Mouse (Mus musculus) CH12.LX (cell line): ENCODE data around the gene Sectm1a. TPM values are rescaled to one million over a fixed set of nuclear protein-coding genes. Genes with fewer than 3 reads are reported as not detected.
A peak's percentile ranks its signal among the peaks of the same experiment; 100 is the strongest.

Experiments used
- DNase-seq: peaks from one replicate; pipeline ENCODE4 v3.0.0-alpha.2; 2013; ENCODE audit errors: extremely low read depth
- H3K27ac ChIP-seq: 2 replicates; pipeline ENCODE4 v1.5.1; 2012; ENCODE audit warnings: low read depth, mild to moderate bottlenecking, control low read depth, moderate library complexity; ENCODE audit not compliant: insufficient read depth
- H3K27me3 ChIP-seq: replicated peaks from 2 replicates; pipeline ENCODE3; 2012; ENCODE audit warnings: inconsistent platforms
- H3K36me3 ChIP-seq, 2 experiments: replicated peaks in 1 of 2; 2 replicates each; pipeline versions ENCODE3 to v1.6.1; 2012; ENCODE audit warnings: inconsistent platforms in 1 of 2, low read length in 1 of 2, mild to moderate bottlenecking in 1 of 2, mixed read lengths in 1 of 2, moderate library complexity in 1 of 2; ENCODE audit not compliant: control insufficient read depth in 1 of 2, insufficient read depth in 1 of 2
- H3K4me1 ChIP-seq, 2 experiments: 2 replicates each; pipeline ENCODE4 v1.6.1; 2012; ENCODE audit warnings: inconsistent platforms in 1 of 2, moderate library complexity in 1 of 2; ENCODE audit not compliant: insufficient read depth in 2 of 2, control insufficient read depth in 1 of 2
- H3K4me2 ChIP-seq: 2 replicates; pipeline ENCODE4 v1.6.1; 2012; ENCODE audit warnings: low read depth, mild to moderate bottlenecking, control low read depth; ENCODE audit not compliant: poor library complexity, insufficient read depth, severe bottlenecking
- H3K4me3 ChIP-seq, 3 experiments: fragments of 150-350 bp in 1 of 3; sonication (generic) in 1 of 3; replicated peaks in 1 of 3; 2 replicates each; pipeline versions ENCODE3 to v1.5.1; 2011 to 2012; ENCODE audit warnings: low read depth in 2 of 3, low read length in 2 of 3, mild to moderate bottlenecking in 2 of 3, moderate library complexity in 2 of 3, control low read depth in 1 of 3, improper control_type of control experiment in 1 of 3, inconsistent platforms in 1 of 3, mixed read lengths in 1 of 3; ENCODE audit not compliant: poor library complexity in 1 of 3
- H3K79me2 ChIP-seq: replicated peaks from 2 replicates; pipeline ENCODE4 v1.6.1; 2012; ENCODE audit warnings: mild to moderate bottlenecking, moderate library complexity; ENCODE audit not compliant: control insufficient read depth, poor library complexity, insufficient read depth, severe bottlenecking; ENCODE audit errors: extremely low read depth
- H3K9ac ChIP-seq: 2 replicates; pipeline ENCODE4 v1.6.1; 2012; ENCODE audit warnings: low read depth, mild to moderate bottlenecking, control low read depth, moderate library complexity; ENCODE audit not compliant: insufficient read depth
- H3K9me3 ChIP-seq: replicated peaks from 2 replicates; pipeline ENCODE3; 2012; ENCODE audit warnings: low read length, inconsistent platforms, mixed read lengths
- BHLHE40 ChIP-seq: IDR thresholded peaks from 2 replicates; pipeline ENCODE4 v1.6.1; 2011; ENCODE audit warnings: mild to moderate bottlenecking, low read depth, low read length, improper control_type of control experiment
- CTCF ChIP-seq, 2 experiments: IDR thresholded peaks in 1 of 2; conservative IDR thresholded peaks in 1 of 2; 2 replicates each; pipeline ENCODE4 v1.5.1; 2011 to 2012; ENCODE audit warnings: low read depth in 2 of 2, low read length in 2 of 2, improper control_type of control experiment in 1 of 2, inconsistent platforms in 1 of 2, mild to moderate bottlenecking in 1 of 2, moderate library complexity in 1 of 2
- E2F4 ChIP-seq: IDR thresholded peaks from 2 replicates; pipeline ENCODE4 v1.6.1; 2011; ENCODE audit warnings: low read depth, low read length, improper control_type of control experiment; ENCODE audit not compliant: insufficient replicate concordance
- ELF1 ChIP-seq: IDR thresholded peaks from 2 replicates; pipeline ENCODE4 v1.6.1; 2014; ENCODE audit warnings: low read depth, mild to moderate bottlenecking, inconsistent platforms, low read length, improper control_type of control experiment
- MAFK ChIP-seq: IDR thresholded peaks from 2 replicates; pipeline ENCODE4 v1.6.1; 2011; ENCODE audit warnings: low read length, improper control_type of control experiment; ENCODE audit not compliant: insufficient replicate concordance
- MAX ChIP-seq: IDR thresholded peaks from 2 replicates; pipeline ENCODE4 v1.6.1; 2011; ENCODE audit warnings: low read length, improper control_type of control experiment
- RAD21 ChIP-seq: IDR thresholded peaks from 2 replicates; pipeline ENCODE4 v1.6.1; 2011; ENCODE audit warnings: low read depth, mild to moderate bottlenecking, low read length, improper control_type of control experiment, moderate library complexity
- RCOR1 ChIP-seq: conservative IDR thresholded peaks from 2 replicates; pipeline ENCODE4 v1.6.1; 2012; ENCODE audit warnings: low read depth, mild to moderate bottlenecking, inconsistent platforms, low read length, improper control_type of control experiment
- SIN3A ChIP-seq: IDR thresholded peaks from 2 replicates; pipeline ENCODE4 v1.6.1; 2012; ENCODE audit warnings: low read length, improper control_type of control experiment, inconsistent platforms
- SMC3 ChIP-seq: IDR thresholded peaks from 2 replicates; pipeline ENCODE4 v1.6.1; 2011; ENCODE audit warnings: low read depth, low read length, improper control_type of control experiment
- UBTF ChIP-seq: IDR thresholded peaks from 2 replicates; pipeline ENCODE4 v1.6.1; 2012; ENCODE audit warnings: low read depth, mild to moderate bottlenecking, inconsistent platforms, low read length, improper control_type of control experiment, moderate library complexity
- USF1 ChIP-seq: IDR thresholded peaks from 2 replicates; pipeline ENCODE4 v1.6.1; 2014; ENCODE audit warnings: low read depth, mild to moderate bottlenecking, inconsistent platforms, low read length, improper control_type of control experiment
- USF2 ChIP-seq: conservative IDR thresholded peaks from 2 replicates; pipeline ENCODE4 v1.6.1; 2011; ENCODE audit warnings: low read depth, low read length, improper control_type of control experiment
- ZNF384 ChIP-seq: IDR thresholded peaks from 2 replicates; pipeline ENCODE4 v1.6.1; 2012; ENCODE audit warnings: low read depth, low read length, improper control_type of control experiment, inconsistent platforms
- dilution Hi-C: fragments of 300-500 bp; cut with MboI; formaldehyde crosslinking; loops from 2 replicates; pipeline ENCODE4 v1.14.3; 2020; ENCODE audit warnings: low sequenced_read_pairs; ENCODE audit not compliant: extremely low pct_unique_long_range_greater_than_20kb, extremely low pct_ligation_motif_present
- in situ Hi-C: fragments of 300-500 bp; cut with MboI; formaldehyde crosslinking; loops from 3 replicates; pipeline ENCODE4 v1.14.3; 2019; ENCODE audit warnings: low sequenced_read_pairs, low pct_ligation_motif_present, low pct_unique_long_range_greater_than_20kb, mixed read lengths
- polyA plus RNA-seq: library from polyadenylated mRNA; unstranded; fragments of >175 nt; gene quantifications from 2 replicates; pipeline ENCODE4 v1.2.1, GENCODE M21; 2012; ENCODE audit warnings: low read depth; ENCODE audit not compliant: insufficient read length
- total RNA-seq, 2 experiments: library from RNA; depleted of rRNA; stranded (reverse); fragments of 300-350 nt in 1 of 2; fragments of >200 nt in 1 of 2; gene quantifications; 2 replicates each; pipeline ENCODE4 v1.2.3; 2012 to 2014

Gene Sectm1a
- total and polyA plus RNA-seq, 3 experiments: 0.08 TPM; not detected in 2

GRCm38 (mm10) chr11:121049840-121050239 lies 31.2 kb downstream of the Sectm1a start:
- no peaks in the 10 kb centered on the region for H3K36me3 ChIP-seq
- H3K27ac ChIP-seq: no peak overlapping the region
- in situ Hi-C loops (loop anchor here (5.0 kb wide), 1 partner anchor 33 kb away; no protein-coding TSS in a partner anchor), dilution Hi-C loops (no loop called here)
- H3K27me3 ChIP-seq: peaks cover 17% of the 10 kb centered on the region
- no peak overlapping the region for H3K4me3 ChIP-seq
- no peak for TF ChIP-seq ELF1
- TF ChIP-seq ZNF384: no peak
- TF ChIP-seq UBTF: no peak
- TF ChIP-seq MAFK: peak; percentile 89
- no peak for TF ChIP-seq USF2
- H3K4me1 ChIP-seq: no peaks in the 10 kb centered on the region
- H3K4me2 ChIP-seq: no peak overlapping the region
- no peaks in the 10 kb centered on the region for H3K79me2 ChIP-seq
- DNase-seq: no peak
- no peaks in the 10 kb centered on the region for H3K9me3 ChIP-seq
- H3K9ac ChIP-seq: no peak overlapping the region

DNA sequence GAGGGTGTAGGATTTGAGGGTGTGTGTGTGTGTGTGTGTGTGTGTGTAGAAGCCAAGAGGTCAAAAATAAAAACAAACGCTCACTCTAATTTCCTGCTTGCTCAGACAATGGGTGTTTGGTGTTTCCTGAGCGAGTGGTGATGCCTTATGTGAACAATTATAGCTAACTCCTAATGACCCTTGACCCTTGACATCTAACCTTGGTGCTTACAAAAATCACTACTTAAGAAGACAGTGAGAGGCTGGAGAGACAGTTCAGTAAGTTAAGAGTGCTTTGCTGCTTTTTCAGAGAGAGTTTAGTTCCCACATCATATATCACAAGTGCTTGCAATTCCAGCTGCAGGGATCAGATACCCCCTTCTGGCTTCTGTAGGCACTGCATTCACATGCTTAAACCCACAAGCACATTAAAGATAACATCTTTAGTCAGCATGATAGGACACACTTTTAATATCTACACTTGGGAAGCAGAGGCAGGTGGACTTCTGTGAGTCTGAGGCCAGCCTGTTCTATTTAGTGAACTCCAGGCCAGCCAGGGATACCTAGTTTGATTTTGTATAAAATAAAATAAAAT lies 33.1 kb downstream of the Sectm1a start:
- TF ChIP-seq SMC3 (peak; percentile 55), CTCF (conservative IDR thresholded peaks at IDR 0.05 in 1 of 2, IDR thresholded peaks at IDR 0.05 in 1 of 2; ENCODE audit: low read depth in 2 of 2, low read length in 2 of 2) (peak; percentile 70 to 73), BHLHE40 (no peak), RAD21 (peak; percentile 77), E2F4 (no peak), ZNF384 (no peak), MAX (0 out of 2 replicates have a peak, but pooled peaks have one; percentile 25), RCOR1 (no peak), MAFK (no peak)
- Histone ChIP-seq H3K9me3 (no peaks in the 10 kb centered on the region), H3K27me3 (peaks cover 15% of the 10 kb centered on the region), H3K4me2 (no peak overlapping the region), H3K36me3 (no peaks in the 10 kb centered on the region), H3K27ac (no peak overlapping the region), H3K4me3 (no peak overlapping the region), H3K9ac (no peak overlapping the region), H3K4me1 (peaks cover 0 to 4% of the 10 kb centered on the region in 2 experiments; a peak in 2 of 4 replicates), H3K79me2 (no peaks in the 10 kb centered on the region)
- peak; percentile 45 for DNase-seq
- in situ Hi-C loops (no loop called here), dilution Hi-C loops (no loop called here)

GRCm38 (mm10) chr11:121045286-121045685 lies 35.7 kb downstream of the Sectm1a start:
- Histone ChIP-seq H3K4me2 (no peak overlapping the region), H3K4me3 (no peak overlapping the region), H3K9ac (no peak overlapping the region), H3K27me3 (peaks cover 11% of the 10 kb centered on the region), H3K4me1 (peaks cover 0 to 25% of the 10 kb centered on the region in 2 experiments; a peak in 2 of 4 replicates), H3K36me3 (no peaks in the 10 kb centered on the region), H3K27ac (no peak overlapping the region), H3K79me2 (no peaks in the 10 kb centered on the region), H3K9me3 (no peaks in the 10 kb centered on the region)
- dilution Hi-C loops: no loop called here
- no peak for TF ChIP-seq SIN3A
- no peak for TF ChIP-seq ZNF384
- TF ChIP-seq USF1: no peak
- DNase-seq: no peak
- in situ Hi-C loops: no loop called here
